Mouse (Mus musculus): ENCODE measurements around the gene Fgf14.

Gene Fgf14

DNA sequence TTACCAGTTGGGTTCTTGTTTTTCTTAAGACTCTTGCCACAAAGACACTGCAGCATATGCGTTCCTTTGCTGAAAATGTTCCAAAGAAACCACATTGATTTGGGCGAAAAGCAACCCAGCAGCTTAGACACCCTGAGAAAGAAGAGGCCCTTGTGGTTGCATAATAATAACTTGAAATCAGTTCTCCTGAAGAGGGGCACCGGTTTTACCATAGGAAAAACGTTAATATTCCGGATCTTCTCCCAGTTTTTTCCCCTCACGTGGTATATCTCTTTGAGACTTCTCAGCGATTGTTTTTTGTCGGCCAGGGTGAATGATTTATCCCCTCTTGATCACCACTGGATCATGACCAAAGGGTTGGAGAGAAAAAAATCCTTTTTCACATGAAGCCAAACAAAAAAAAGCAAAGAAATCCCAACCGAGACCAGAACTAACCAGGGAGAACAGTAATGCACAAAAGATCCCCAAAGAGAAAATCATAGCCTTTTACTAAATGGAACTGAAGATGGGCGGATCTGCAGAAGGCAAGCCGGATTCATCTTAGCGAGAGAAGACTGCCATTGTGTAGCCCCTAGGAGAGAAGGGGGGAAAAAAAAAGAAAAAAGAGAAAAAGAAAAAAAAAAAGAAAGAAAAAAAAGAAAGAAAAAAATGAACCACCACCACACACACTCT lies at the start of gene Fgf14:
Gene Fgf14 (minus strand): TSS at position 622 of the 672 bp plus-strand sequence.
- TF ChIP-seq POU5F1 (IDR thresholded peaks at IDR 0.05; ENCODE audit: borderline replicate concordance, low read length) (no peak), CTCF (conservative IDR thresholded peaks at IDR 0.05; ENCODE audit: low read length) (no peak), NANOG (IDR thresholded peaks at IDR 0.05; ENCODE audit: borderline replicate concordance, low read length) (no peak)
- H3K27me3 ChIP-seq (ENCODE audit: insufficient read depth, low read length) = peaks cover 23% of the 10 kb centered on the region
- no peak within 1 kb of the TSS for H3K4me3 ChIP-seq (replicated peaks; ENCODE audit: low read length)
- H3K4me1 ChIP-seq (replicated peaks; ENCODE audit: low read depth, low read length) = peaks cover 14% of the 10 kb centered on the region
- H3K9me3 ChIP-seq (ENCODE audit: low read length) = 0 out of 2 replicates have a peak, but pooled peaks cover 4% of the 10 kb centered on the region
- H3K36me3 ChIP-seq (ENCODE audit: insufficient read depth, low read length) = no peaks in the 10 kb centered on the region

GRCm38 (mm10) chr14:124677379-124677778 lies 452 bp upstream of the Fgf14 start:
- no peaks in the 10 kb centered on the region for H3K36me3 ChIP-seq (ENCODE audit: insufficient read depth, low read length)
- TF ChIP-seq CTCF (conservative IDR thresholded peaks at IDR 0.05; ENCODE audit: low read length) (no peak), POU5F1 (IDR thresholded peaks at IDR 0.05; ENCODE audit: borderline replicate concordance, low read length) (no peak), NANOG (IDR thresholded peaks at IDR 0.05; ENCODE audit: borderline replicate concordance, low read length) (no peak)
- H3K27me3 ChIP-seq (ENCODE audit: insufficient read depth, low read length) = peaks cover 23% of the 10 kb centered on the region
- H3K4me3 ChIP-seq (replicated peaks; ENCODE audit: low read length) = no peak overlapping the region
- H3K4me1 ChIP-seq (replicated peaks; ENCODE audit: low read depth, low read length) = peaks cover 14% of the 10 kb centered on the region
- peaks cover 7% of the 10 kb centered on the region; the same call in 1 of the 2 replicates for H3K9me3 ChIP-seq (ENCODE audit: low read length)

- TF ChIP-seq POU5F1 (IDR thresholded peaks at IDR 0.05; ENCODE audit: borderline replicate concordance, low read length) (no peak), CTCF (conservative IDR thresholded peaks at IDR 0.05; ENCODE audit: low read length) (no peak), NANOG (IDR thresholded peaks at IDR 0.05; ENCODE audit: borderline replicate concordance, low read length) (no peak)
- Histone ChIP-seq H3K4me1 (replicated peaks; ENCODE audit: low read depth, low read length) (peaks cover 14% of the 10 kb centered on the region), H3K27me3 (ENCODE audit: insufficient read depth, low read length) (peaks cover 23% of the 10 kb centered on the region), H3K9me3 (ENCODE audit: low read length) (0 out of 2 replicates have a peak, but pooled peaks cover 4% of the 10 kb centered on the region), H3K4me3 (replicated peaks; ENCODE audit: low read length) (peak overlapping the region; percentile 71), H3K36me3 (ENCODE audit: insufficient read depth, low read length) (no peaks in the 10 kb centered on the region)
These were observed 1.0 kb downstream of the Fgf14 start for GRCm38 (mm10) chr14:124675654-124676505.

- TF ChIP-seq POU5F1 (IDR thresholded peaks at IDR 0.05; ENCODE audit: borderline replicate concordance, low read length) (no peak), NANOG (IDR thresholded peaks at IDR 0.05; ENCODE audit: borderline replicate concordance, low read length) (no peak), CTCF (conservative IDR thresholded peaks at IDR 0.05; ENCODE audit: low read length) (no peak)
- Histone ChIP-seq H3K4me3 (replicated peaks; ENCODE audit: low read length) (peak overlapping the region; percentile 71), H3K9me3 (ENCODE audit: low read length) (0 out of 2 replicates have a peak, but pooled peaks cover 4% of the 10 kb centered on the region), H3K4me1 (replicated peaks; ENCODE audit: low read depth, low read length) (peaks cover 14% of the 10 kb centered on the region), H3K27me3 (ENCODE audit: insufficient read depth, low read length) (peaks cover 23% of the 10 kb centered on the region), H3K36me3 (ENCODE audit: insufficient read depth, low read length) (no peaks in the 10 kb centered on the region)
These were observed 1.7 kb downstream of the Fgf14 start for GRCm38 (mm10) chr14:124675142-124675653.

GRCm38 (mm10) chr14:124674536-124675141 lies 2.3 kb downstream of the Fgf14 start:
- 0 out of 2 replicates have a peak, but pooled peaks cover 4% of the 10 kb centered on the region for H3K9me3 ChIP-seq (ENCODE audit: low read length)
- no peaks in the 10 kb centered on the region for H3K36me3 ChIP-seq (ENCODE audit: insufficient read depth, low read length)
- H3K4me1 ChIP-seq (replicated peaks; ENCODE audit: low read depth, low read length) = peaks cover 16% of the 10 kb centered on the region
- no peak for TF ChIP-seq NANOG (IDR thresholded peaks at IDR 0.05; ENCODE audit: borderline replicate concordance, low read length)
- no peak for TF ChIP-seq POU5F1 (IDR thresholded peaks at IDR 0.05; ENCODE audit: borderline replicate concordance, low read length)
- TF ChIP-seq CTCF (conservative IDR thresholded peaks at IDR 0.05; ENCODE audit: low read length) = no peak
- H3K27me3 ChIP-seq (ENCODE audit: insufficient read depth, low read length) = peaks cover 23% of the 10 kb centered on the region
- peak overlapping the region; percentile 71 for H3K4me3 ChIP-seq (replicated peaks; ENCODE audit: low read length)

GRCm38 (mm10) chr14:124669739-124670138 lies 7.2 kb downstream of the Fgf14 start:
- H3K9me3 ChIP-seq (ENCODE audit: low read length) = no peaks in the 10 kb centered on the region
- no peak overlapping the region for H3K4me3 ChIP-seq (replicated peaks; ENCODE audit: low read length)
- TF ChIP-seq CTCF (conservative IDR thresholded peaks at IDR 0.05; ENCODE audit: low read length) = no peak
- no peak for TF ChIP-seq NANOG (IDR thresholded peaks at IDR 0.05; ENCODE audit: borderline replicate concordance, low read length)
- TF ChIP-seq POU5F1 (IDR thresholded peaks at IDR 0.05; ENCODE audit: borderline replicate concordance, low read length) = no peak
- H3K27me3 ChIP-seq (ENCODE audit: insufficient read depth, low read length) = peaks cover 4% of the 10 kb centered on the region
- H3K36me3 ChIP-seq (ENCODE audit: insufficient read depth, low read length) = no peaks in the 10 kb centered on the region
- peaks cover 6% of the 10 kb centered on the region; the same call in 1 of the 2 replicates for H3K4me1 ChIP-seq (replicated peaks; ENCODE audit: low read depth, low read length)

DNA sequence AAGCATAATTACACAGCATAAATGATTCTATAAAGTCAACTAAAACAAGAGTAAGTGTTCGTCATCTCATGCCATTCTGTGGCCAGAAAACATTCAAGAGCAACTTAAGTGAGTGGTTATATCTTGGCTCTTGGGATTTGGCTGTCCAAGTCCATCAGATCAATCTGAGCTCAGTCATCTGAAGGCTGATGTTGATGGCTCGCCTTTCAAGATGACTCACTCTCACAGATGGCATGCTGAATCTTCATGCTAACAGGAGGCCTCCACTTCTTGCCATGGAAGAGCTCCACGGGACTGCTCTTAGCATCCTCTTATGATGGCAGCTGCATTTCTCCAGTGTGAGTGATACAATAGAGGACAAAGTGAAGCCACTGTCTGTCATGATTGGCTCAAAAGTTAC lies 34.1 kb downstream of the Fgf14 start:
- TF ChIP-seq POU5F1 (IDR thresholded peaks at IDR 0.05; ENCODE audit: borderline replicate concordance, low read length) = no peak
- no peak for TF ChIP-seq CTCF (conservative IDR thresholded peaks at IDR 0.05; ENCODE audit: low read length)
- no peak for TF ChIP-seq NANOG (IDR thresholded peaks at IDR 0.05; ENCODE audit: borderline replicate concordance, low read length)
- no peaks in the 10 kb centered on the region for H3K4me1 ChIP-seq (replicated peaks; ENCODE audit: low read depth, low read length)
- H3K36me3 ChIP-seq (ENCODE audit: insufficient read depth, low read length) = no peaks in the 10 kb centered on the region
- no peaks in the 10 kb centered on the region for H3K27me3 ChIP-seq (ENCODE audit: insufficient read depth, low read length)
- H3K4me3 ChIP-seq (replicated peaks; ENCODE audit: low read length) = no peak overlapping the region
- no peaks in the 10 kb centered on the region for H3K9me3 ChIP-seq (ENCODE audit: low read length)

DNA sequence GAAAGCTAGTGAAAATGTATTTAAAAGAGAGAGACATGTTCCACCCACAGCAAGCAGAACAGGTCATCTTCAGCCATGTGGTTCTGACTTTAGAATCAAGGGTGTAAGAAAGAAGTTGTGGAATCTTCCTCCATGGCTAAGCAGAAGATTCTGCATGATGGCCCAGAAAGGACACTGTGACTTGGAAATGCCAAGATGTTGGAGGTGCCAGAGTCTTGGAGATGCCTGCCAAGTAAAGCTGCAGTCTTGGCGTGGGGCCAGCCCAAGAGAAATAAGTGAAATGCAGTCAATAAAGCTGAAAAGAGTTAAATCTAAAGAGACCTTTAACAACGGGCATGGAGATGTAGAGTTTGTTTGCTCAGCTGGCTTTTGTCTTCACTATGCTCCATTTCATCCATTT lies 42.0 kb downstream of the Fgf14 start:
- H3K9me3 ChIP-seq (ENCODE audit: low read length) = no peaks in the 10 kb centered on the region
- no peak for TF ChIP-seq POU5F1 (IDR thresholded peaks at IDR 0.05; ENCODE audit: borderline replicate concordance, low read length)
- TF ChIP-seq NANOG (IDR thresholded peaks at IDR 0.05; ENCODE audit: borderline replicate concordance, low read length) = no peak
- TF ChIP-seq CTCF (conservative IDR thresholded peaks at IDR 0.05; ENCODE audit: low read length) = no peak

More for the DNA sequence above, 42.0 kb downstream of the Fgf14 start:
- Histone ChIP-seq H3K4me3 (replicated peaks; ENCODE audit: low read length) (no peak overlapping the region), H3K27me3 (ENCODE audit: insufficient read depth, low read length) (no peaks in the 10 kb centered on the region), H3K36me3 (ENCODE audit: insufficient read depth, low read length) (no peaks in the 10 kb centered on the region), H3K4me1 (replicated peaks; ENCODE audit: low read depth, low read length) (no peaks in the 10 kb centered on the region)
